Mouse (Mus musculus): ENCODE data around the gene Ifng. TPM values are rescaled to one million over a fixed set of nuclear protein-coding genes. Genes with fewer than 3 reads are reported as not detected.
"Not testable (repeated sequence)": the region's sequence is repeated elsewhere in the genome, so short reads cannot be mapped to it uniquely, and the experiment has no call there.

The Ifng gene
- total RNA-seq (2021): not detected
- long read RNA-seq: 0 reads

DNA sequence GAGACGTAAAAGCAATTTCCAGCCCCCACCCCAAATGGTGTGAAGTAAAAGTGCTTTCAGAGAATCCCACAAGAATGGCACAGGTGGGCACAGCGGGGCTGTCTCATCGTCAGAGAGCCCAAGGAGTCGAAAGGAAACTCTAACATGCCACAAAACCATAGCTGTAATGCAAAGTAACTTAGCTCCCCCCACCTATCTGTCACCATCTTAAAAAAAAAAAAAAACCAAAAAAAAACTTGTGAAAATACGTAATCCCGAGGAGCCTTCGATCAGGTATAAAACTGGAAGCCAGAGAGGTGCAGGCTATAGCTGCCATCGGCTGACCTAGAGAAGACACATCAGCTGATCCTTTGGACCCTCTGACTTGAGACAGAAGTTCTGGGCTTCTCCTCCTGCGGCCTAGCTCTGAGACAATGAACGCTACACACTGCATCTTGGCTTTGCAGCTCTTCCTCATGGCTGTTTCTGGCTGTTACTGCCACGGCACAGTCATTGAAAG lies at the start of gene Ifng:
TSS of gene Ifng (plus strand) at position 305 of the 499 bp plus-strand sequence.
- no peak for DNase-seq (ENCODE audit: low spot score in 2 of 2)

DNA sequence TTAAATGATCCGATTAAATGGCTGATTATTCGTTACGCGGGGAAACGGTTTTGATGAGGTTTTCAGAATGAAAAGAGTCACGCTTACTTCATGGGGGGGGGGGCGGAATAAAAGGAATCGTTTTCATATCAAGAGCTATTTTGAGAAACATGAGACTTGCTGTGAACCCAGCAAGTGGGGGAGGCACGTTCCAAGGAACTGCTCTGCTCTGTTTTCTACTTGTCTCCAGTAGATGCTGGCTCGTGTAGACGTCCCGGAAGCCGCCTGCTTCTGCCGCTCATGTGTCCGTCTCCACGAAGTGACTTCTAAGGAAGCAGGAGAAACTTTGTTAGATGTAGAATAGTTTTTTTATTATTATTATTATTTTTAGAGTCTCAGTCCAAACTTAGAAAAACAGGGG lies 40.9 kb upstream of the Ifng start:
- DNase-seq (ENCODE audit: low spot score in 2 of 2): peak in 1 of 2 experiments; percentile 2

DNA sequence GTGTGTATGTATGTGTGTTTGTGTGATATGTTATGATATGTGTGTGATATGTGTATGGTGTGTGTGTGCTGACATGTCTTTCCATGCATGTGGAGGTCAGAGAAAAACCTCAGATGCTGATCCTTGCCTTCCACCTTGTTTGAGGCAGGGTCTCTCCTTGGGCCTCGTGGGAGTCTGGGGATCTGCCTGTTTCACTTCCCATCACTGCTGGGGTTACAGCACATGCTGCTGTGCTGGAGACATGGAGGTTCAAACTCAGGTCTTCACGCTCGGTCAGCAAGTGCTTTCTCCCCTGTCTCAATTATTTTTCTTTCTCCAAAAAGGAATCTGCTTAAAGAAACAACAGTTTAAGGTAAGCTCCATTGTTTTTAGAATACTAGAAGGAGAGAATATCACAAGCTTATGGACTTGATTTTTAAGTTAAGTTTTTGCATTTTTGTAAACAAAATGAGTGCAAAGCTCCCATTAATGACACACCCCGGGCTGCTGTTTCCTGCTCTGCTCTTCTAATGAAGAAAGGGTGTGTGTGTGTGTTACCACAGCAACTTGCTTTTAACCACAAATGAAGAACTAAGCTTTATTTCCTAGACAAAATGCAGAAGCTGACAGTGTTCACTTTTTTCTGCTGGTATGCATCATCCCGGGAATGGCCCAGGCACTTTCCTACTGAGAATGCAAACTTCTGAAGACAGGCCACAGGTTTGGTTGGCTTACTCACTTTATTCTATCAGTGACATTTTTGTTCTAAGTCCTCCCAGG lies 34.2 kb upstream of the Ifng start:
- DNase-seq (ENCODE audit: low spot score in 2 of 2): no peak

DNA sequence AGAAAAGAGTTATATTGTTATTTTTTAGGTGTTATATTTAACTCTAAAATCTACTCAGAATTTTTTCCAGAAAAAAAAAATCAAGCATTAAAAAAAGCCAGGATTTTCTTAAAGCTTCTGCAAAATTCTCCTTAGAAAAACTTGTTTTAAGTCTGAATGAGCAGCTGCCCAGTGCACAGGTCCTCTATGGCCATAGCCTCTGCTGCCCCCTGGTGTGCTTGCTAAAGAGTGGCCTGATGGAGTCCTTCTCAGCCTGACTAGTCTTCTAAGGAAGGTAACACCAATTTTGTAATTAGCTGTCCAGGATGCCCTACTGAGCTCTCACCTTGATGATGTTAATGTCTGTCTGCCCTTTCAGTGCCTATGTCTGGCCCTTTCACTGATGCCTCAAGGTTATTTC lies 29.5 kb upstream of the Ifng start:
- no peak for DNase-seq (ENCODE audit: low spot score in 2 of 2)

DNA sequence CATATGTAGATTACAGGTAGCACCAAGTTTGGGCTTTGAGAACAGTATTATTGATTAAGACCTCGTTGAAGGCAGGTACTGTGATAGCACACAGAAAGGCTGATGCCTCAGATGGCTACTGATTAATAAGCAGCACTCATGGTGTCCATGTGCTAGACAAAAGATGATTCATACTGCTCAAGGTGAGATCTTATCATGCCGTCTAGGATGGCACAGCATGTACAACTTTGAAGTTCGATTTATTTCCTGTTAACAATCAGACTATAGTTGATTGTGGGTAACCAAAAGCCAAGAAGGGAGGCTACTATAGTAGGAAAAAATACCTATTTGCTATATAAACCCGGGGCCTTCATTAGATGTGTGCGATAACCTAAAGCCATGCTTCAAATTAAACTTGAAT lies 28.1 kb upstream of the Ifng start:
- DNase-seq (ENCODE audit: low spot score in 2 of 2): no peak

DNA sequence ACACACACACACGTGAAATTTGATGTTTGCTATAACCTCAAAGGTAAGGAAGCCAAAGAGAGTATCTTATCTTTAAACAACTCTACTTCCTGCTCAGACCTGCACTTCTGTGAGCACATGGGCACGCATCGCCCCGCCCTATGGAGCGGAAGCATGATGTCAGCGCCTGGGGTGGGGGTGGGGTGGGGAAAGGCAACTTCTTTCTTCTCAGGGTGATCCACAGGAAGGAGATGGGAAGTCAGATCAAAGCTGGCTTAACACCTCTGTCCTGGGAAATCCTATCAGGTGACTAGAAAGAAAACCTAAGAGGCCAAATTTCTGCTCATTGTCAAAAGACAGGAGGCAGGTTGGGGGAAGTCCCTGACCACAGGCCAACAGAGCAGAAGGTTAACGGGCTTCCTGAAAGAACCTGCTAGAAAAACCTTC lies 21.8 kb upstream of the Ifng start:
- DNase-seq (ENCODE audit: low spot score in 2 of 2): no peak

DNA sequence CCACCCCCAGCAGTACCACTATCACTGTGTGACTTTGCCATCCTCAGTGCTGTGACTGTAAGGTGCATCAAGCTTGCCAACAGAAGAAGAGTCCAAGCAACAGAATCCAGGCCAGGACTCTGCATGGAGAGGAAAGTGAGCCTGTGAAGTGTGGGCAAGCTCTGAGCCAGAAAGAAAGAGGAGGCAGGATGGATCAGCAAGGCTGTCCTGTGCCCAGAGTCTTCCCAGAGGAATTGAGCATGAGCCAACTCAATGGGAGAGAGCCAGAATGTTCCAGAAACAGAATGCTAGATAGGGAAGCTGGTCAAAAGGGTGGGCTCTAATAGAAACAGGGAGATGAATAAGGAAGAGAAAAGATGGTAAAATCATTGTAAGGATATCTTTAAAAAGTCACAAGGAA lies 19.9 kb upstream of the Ifng start:
- no peak for DNase-seq (ENCODE audit: low spot score in 2 of 2)

DNA sequence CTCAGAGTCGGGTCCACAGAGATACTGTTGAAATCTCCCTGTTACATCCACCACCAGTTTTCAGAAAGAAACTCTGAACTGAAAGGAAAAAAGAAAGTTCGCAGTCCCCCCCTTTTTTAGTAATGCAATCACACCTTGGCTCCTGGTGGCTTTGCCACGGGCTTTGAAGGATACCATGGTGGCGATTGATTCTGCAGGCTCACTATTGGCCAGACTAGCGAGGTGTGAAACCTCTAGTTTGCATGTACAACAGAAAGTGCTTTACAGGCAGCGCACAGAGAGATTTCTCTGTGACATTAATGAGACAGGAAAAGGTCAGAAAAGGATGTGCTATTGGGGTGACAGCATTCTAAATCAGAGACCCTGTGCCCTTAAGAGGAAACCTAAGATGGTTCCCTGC lies 5.3 kb upstream of the Ifng start:
- no peak for DNase-seq (ENCODE audit: low spot score in 2 of 2)

DNA sequence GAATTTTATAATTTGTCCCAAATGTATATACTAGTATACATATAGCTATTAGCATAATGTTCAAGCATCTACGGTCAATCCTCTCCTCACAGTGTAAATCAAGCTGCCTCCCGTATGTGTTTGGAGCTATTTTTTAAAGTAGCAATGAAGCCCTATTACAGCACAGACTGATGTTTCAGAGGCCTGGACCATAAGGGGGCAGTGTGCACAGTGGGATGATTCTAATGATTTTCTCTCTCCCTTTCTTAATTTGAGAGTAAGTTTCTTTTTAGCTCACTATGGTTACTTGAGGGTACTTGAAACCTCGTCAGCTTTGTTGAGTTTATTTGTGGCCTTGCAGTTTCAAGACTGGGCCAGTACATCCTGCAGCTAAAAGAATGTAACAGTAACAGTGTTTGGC lies 1.1 kb downstream of the Ifng start:
- DNase-seq (ENCODE audit: low spot score in 2 of 2): peak; percentile 5 to 50

DNA sequence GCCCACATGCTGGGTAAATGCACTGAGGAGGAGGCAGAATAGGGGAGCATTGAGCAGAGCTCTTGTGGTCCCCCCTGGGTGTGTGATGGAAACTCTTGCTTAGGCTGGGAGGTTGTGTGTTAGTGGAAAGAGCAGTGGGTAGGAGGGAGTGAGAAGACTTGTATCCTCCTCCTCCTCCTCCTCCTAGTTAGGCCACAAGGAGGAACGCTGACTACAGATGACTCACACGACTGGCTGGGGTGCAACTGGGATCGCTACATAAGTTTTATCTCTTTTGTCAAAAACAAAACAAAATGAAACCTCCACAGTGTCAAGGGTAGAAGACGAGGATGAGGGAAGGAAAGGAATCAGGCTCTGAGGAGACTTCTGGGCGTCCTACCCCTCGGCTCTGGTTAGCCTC lies 2.2 kb downstream of the Ifng start:
- DNase-seq (ENCODE audit: low spot score in 2 of 2): no peak

DNA sequence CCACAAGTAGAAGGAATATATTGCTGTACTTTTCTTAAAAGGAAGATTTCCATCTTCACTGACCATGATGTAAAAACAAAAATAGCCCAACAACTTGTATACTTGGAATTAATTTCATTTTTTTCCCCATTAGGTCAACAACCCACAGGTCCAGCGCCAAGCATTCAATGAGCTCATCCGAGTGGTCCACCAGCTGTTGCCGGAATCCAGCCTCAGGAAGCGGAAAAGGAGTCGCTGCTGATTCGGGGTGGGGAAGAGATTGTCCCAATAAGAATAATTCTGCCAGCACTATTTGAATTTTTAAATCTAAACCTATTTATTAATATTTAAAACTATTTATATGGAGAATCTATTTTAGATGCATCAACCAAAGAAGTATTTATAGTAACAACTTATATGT lies 4.2 kb downstream of the Ifng start:
- DNase-seq (ENCODE audit: low spot score in 2 of 2): no peak

DNA sequence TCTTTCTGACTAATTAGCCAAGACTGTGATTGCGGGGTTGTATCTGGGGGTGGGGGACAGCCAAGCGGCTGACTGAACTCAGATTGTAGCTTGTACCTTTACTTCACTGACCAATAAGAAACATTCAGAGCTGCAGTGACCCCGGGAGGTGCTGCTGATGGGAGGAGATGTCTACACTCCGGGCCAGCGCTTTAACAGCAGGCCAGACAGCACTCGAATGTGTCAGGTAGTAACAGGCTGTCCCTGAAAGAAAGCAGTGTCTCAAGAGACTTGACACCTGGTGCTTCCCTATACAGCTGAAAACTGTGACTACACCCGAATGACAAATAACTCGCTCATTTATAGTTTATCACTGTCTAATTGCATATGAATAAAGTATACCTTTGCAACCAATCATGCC lies 4.7 kb downstream of the Ifng start:
- DNase-seq (ENCODE audit: low spot score in 2 of 2): no peak

DNA sequence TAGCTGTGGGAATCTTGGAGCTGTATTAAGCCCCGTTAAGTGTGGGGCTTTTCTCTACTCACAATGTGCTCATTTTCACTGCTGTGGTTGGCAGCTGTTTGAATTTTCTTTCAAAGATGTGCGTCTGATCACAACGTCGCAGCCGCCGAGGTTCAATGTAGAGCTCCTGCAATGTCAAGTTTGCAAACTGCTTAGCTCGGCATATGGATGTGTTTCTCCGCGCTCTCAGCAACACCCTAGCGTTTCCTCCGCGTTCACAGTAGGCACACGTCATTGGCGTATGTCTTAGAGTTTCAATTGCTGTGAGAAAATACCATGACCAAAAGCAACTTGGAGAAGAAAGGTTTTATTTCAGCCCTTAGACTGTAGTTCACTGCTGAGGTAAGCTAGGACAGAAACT lies 5.1 kb downstream of the Ifng start:
- no peak for DNase-seq (ENCODE audit: low spot score in 2 of 2)

DNA sequence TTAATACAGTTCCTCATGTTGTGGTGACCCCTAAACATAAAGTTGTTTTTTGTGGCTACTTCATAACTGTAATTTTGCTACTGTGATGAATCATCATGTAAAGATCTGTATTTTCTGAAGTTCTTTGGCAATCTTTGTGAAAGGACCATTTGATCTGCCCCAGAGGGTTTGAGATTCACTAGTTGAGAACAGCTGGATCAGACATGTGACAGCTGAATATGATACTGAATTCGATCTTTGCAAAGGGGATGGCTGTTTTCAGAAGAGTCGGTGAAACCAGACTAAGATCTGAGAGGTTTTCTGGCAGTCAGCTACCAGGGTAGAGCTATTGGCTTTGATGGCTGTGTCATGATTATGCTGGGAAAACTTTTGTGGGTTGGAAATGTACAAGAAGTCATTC lies 10.9 kb downstream of the Ifng start:
- DNase-seq (ENCODE audit: low spot score in 2 of 2): no peak

DNA sequence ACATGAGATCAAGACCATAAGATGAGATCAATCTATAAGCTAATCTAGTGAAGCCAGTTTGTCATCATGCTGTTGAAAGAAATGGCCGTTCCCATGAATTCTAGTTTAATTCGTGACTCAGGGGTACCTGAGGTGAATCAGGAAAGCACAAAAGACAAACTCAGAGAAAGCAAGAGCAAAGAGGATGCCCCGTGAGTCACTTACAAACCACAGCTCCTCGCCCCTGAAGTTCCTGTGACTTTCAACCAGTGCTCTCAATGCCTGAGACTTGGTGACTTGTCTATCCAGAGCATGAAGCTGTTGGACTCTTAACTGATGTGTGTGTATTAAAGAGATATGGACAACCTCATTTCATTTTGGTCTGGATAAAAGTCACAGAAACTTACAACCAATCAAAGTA lies 17.9 kb downstream of the Ifng start:
- DNase-seq (ENCODE audit: low spot score in 2 of 2): no peak

DNA sequence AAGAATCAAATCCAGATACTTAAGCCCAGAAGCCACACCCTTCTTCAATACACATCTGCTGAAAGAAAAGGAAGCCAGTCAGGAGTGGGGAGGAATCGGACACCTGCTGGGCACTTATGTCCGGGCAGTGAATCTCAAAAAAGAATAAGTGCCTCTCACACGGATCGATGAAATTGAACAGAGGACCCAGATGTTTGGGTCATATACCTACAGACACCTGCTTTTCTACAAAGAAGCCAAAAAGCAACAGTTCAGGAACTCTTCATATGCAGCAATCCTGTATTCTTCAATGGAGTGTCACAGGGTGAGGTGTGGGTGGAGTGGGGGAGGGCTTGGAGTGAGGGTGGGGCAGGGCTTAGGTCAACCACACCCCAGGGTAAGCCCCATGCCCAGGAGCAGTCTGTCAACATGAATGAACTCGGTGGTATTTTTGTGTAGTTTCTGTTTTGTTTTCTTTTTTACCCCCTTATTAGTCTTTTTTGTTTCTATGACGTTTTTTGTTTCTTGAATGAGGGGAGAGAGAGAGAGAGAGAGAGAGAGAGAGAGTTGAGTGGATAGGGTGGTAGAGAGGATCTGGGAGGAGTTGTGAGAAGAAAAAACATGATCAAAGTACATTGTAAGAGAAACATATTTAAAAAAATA lies 20.4 kb downstream of the Ifng start:
- DNase-seq (ENCODE audit: low spot score in 2 of 2): no peak

DNA sequence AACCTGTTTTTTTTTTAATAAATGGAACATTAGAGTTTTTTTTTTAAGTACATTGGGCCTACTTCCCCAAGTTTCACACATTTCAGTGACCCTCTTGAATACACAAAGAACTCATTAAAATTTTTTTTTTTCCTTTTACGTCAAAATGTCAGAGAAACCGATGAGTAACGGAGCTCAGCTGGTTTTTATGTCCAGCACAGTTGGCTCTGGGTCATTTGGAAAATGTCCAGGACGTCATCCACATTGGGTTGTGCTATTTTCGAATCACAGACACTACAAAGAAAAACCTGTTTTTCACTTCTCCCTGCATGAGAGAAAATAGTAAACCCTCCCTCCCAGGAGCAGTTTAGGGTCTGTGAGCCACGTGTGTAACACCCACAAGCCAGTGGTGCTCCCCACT lies 25.6 kb downstream of the Ifng start:
- DNase-seq (ENCODE audit: low spot score in 2 of 2): no peak

DNA sequence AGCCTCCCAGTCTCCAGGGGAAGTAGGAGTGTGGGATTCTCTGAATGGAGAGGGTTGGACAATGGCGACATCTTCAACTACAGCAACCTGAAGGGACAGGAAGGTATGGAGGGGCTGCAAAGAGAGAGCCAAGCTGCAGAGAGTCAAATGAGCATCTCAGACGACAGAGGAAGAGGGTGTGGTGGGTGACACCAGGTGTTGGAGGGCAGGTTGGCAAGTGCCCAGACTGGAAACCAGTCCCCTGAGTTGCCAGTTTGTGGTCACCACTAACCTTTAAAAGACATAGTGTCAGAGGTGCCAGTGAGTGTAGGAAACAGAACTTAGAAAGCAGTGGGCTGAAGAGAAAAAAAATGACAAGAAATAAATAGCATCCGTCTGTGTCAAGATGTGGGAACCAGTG lies 28.2 kb downstream of the Ifng start:
- DNase-seq (ENCODE audit: low spot score in 2 of 2): no peak

DNA sequence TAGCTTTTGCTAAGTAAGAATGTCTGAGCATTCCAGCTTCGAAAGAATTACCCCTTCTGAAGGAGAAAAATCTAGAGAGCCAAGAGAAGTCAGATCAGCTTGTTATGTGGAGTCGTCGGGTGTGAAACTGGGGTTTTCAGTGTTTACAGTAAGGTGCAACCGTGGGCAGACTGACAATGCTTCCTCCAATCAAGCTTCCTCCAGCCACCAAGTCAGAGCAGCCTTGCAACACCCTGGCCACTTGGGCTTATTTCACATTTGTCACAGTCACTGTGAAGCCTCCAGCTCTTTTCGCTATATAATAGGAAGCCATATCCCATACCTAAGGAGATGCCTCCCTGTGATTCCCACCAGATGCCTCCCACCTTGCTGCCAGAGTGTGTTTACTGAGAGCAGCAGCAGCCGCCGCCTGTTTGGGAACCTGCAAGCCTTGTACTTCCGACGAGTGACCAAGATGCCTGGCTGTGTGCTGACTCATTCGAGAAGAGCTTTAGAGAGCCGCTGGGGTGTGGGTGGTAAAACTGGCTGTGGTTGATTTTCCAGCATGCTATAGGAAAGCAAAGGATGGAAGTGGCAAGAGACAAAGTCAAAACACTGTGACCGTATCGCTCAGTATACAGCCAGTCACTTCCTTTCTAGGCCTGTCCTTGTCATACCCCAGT lies 29.6 kb downstream of the Ifng start:
- peak in 1 of 2 experiments; percentile 16 for DNase-seq (ENCODE audit: low spot score in 2 of 2)

DNA sequence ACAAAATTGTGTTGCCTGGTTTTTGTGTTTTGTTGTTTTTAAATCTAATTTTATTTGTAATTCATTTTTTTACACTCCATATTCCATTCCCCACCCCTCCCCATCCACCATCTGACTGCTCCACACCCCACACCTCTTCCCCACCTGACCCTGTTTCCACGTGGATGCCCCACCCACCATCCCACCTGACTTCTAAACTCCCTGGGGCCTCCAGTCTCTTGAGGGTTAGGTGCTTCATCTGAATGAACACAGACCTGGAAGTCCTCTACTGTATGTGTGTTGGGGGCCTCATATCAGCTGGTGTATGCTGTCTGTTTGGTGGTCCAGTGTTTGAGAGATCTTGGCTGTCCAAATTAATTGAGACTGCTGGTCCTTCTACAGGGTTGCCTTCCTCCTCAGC lies 32.0 kb downstream of the Ifng start:
- not testable (repeated sequence) for DNase-seq (ENCODE audit: low spot score in 2 of 2)

DNA sequence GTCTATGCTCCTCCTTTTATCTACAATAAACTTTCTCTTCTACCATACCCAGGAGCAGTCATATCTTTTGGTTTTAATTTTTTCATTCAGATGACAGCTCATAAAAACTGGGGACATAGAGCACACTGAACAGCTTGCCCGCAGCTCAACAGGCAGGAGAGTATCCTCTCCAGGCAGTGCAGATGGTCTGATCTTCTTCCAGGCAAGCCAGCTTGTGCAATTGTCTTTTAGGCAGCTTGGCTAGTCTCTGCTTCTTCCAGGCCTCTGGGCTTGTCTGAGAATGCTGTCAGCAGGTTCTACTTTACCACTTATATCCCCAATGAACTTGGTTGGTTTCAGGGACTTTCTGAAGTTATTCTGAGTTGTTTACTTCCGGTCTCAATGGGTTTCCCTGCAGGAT lies 35.9 kb downstream of the Ifng start:
- peak; percentile 48 to 74 for DNase-seq (ENCODE audit: low spot score in 2 of 2)

DNA sequence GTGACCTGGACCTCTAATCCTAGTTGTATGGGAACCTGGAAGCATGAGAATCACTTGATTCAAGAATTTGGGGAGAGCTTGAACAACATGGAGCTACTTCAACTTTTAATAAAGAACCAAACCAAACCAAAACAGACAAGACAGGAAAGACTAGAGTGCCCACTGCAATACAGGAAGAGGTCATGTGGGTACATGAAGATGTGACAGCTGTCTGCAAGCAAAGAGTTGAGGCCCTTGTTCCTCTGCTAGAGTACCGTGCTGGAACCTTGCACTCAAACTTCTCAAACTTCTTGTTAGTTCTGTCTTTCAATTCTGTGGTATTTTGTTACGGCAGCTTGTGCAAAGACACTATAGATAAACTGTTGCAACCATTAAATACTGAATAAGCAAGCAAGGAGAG lies 36.5 kb downstream of the Ifng start:
- no peak for DNase-seq (ENCODE audit: low spot score in 2 of 2)

Data from layer of hippocampus, adult 18-20 months (tissue).